Mouse (Mus musculus) kidney, embryonic 15.5 days (tissue): ENCODE results near the gene Gpat2. TPM values are rescaled to one million over a fixed set of nuclear protein-coding genes. Genes with fewer than 3 reads are reported as not detected.

ENCODE experiments used
- ATAC-seq: fragments of 200-750 bp; cut with Nextera tagmentation; replicated peaks from 2 replicates; pipeline ENCODE4 v1.8.0; 2017; ENCODE audit warnings: moderate TSS enrichment; ENCODE audit not compliant: low FRiP score
- H3K27ac ChIP-seq: fragments of 300-500 bp; sonication (generic); 2 replicates; pipeline ENCODE4 v1.5.1; 2015; ENCODE audit warnings: mild to moderate bottlenecking, inconsistent platforms
- H3K27me3 ChIP-seq: fragments of 300-500 bp; sonication (generic); 2 replicates; pipeline ENCODE4 v1.6.1; 2015; ENCODE audit warnings: inconsistent platforms
- H3K36me3 ChIP-seq: fragments of 300-500 bp; sonication (generic); 2 replicates; pipeline ENCODE4 v1.6.1; 2015; ENCODE audit warnings: inconsistent platforms
- H3K4me1 ChIP-seq: fragments of 300-500 bp; sonication (generic); 2 replicates; pipeline ENCODE4 v1.6.1; 2015; ENCODE audit warnings: inconsistent platforms
- H3K4me2 ChIP-seq: fragments of 300-500 bp; sonication (generic); 2 replicates; pipeline ENCODE4 v1.6.1; 2015; ENCODE audit warnings: moderate library complexity, mild to moderate bottlenecking, inconsistent platforms
- H3K4me3 ChIP-seq: fragments of 300-500 bp; sonication (generic); replicated peaks from 2 replicates; pipeline ENCODE4 v1.5.1; 2015; ENCODE audit warnings: mild to moderate bottlenecking, inconsistent platforms
- H3K9ac ChIP-seq: fragments of 300-500 bp; sonication (generic); 2 replicates; pipeline ENCODE4 v1.6.1; 2015; ENCODE audit warnings: mild to moderate bottlenecking, inconsistent platforms
- H3K9me3 ChIP-seq: fragments of 300-500 bp; sonication (generic); replicated peaks from 2 replicates; pipeline ENCODE4 v1.6.1; 2016; ENCODE audit warnings: inconsistent platforms
- WGBS: fragments of 180-500 bp; shearing (Covaris S2); methylation state at CpG from one replicate; pipeline ENCODE4 v1.1.7; 2015; ENCODE audit warnings: mixed read lengths; 5-methylcytosine and 5-hydroxymethylcytosine counted together
- polyA plus RNA-seq: library from polyadenylated mRNA; unstranded; fragments of >200 nt; fragmentation: Nextera tagmentation; extraction: Ambion mirVana; gene quantifications from 2 replicates; pipeline ENCODE4 v1.2.1, GENCODE M21; 2015

Gpat2 gene
- polyA plus RNA-seq, 1 experiment from 2014 or later, result 0.30 TPM

DNA sequence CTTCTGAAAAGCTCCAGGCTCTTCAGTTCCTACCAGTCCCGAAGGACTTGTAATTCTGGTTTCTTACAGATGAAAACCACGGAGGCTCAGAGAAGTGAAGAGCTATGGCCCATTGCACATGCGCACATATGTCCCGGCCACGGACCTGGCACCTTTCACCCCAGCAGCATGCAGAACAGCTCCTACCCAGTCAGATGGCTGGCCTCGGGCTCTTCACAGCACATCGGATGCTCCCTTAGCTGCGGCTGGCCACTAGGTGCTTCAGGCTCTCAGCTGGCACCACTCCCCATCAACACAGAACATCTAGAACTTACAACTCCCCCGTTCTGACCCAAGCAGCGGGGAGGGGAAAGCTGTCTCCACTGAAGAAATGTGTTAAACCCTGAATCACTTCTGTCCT lies 54.8 kb downstream of the Gpat2 start:
- Histone ChIP-seq H3K27me3 (peaks cover 55% of the 10 kb centered on the region), H3K4me1 (peaks cover 50% of the 10 kb centered on the region), H3K27ac (no peak overlapping the region), H3K9me3 (no peaks in the 10 kb centered on the region), H3K4me2 (no peak overlapping the region), H3K9ac (no peak overlapping the region), H3K36me3 (no peaks in the 10 kb centered on the region), H3K4me3 (no peak overlapping the region)
- WGBS, result 56% methylated on average over 10 of the region's 10 CpGs
- ATAC-seq, result no peak

DNA sequence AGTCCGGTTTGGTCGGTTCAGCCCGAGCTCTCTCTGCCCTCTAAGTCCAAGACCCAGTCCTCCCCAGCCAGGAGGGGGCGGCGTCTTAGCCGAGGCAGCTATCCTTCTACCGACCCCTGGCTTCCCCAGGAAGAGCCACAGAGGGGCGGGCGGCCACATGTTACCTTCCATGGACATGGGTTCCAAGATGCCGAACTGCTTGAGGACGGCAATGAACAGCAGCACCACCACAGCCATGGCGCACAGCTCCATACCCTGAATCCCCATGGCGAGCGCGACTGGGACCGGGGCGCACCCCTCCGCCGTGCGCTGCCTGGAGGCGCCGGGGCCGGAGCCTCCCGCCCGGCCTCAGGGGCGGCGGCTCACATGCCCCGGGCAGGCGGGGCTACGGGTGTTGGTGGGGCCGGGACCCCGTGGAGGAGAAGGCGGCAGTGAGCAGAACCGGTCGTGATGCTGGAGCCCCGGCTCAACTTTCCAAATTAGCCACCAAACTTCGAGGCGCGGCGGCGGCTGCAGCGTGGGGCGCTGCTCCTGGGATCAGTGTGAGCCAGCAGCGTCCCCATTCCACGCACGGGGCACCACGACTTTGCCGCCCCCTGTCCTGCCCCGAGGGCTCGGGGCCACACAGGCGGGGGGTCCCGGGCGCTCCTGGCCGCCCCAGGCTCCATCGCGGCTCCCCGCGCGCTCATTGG lies 57.0 kb downstream of the Gpat2 start:
- H3K27me3 ChIP-seq, result peaks cover 71% of the 10 kb centered on the region
- no peaks in the 10 kb centered on the region for H3K36me3 ChIP-seq
- peak overlapping the region; percentile 41 for H3K9ac ChIP-seq
- H3K9me3 ChIP-seq, result no peaks in the 10 kb centered on the region
- under 1% methylated on average over 59 of the region's 59 CpGs for WGBS
- H3K4me1 ChIP-seq, result peaks cover 57% of the 10 kb centered on the region
- ATAC-seq, result peak; percentile 31
- H3K4me3 ChIP-seq, result peak overlapping the region; percentile 64
- H3K27ac ChIP-seq, result peak overlapping the region; percentile 63
- peak overlapping the region; percentile 98 for H3K4me2 ChIP-seq

DNA sequence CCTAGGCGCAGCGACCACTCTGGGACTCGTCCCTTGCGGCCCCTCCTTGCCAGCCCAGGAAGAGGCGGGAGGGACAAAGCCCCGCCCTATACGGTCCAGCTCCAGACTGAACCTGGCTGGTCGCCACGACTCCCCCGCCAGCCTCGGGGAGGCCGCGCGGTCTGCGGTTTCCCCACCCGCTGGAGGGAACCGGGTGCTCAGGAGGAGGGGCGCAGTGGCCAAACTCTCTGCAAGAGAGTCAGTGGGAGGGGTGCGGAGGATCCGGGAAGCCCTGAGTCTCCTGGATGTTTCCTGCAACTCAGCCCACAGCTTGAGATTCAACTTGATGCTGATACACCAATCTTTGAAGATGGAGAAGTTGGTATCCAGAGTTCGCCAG lies 57.5 kb downstream of the Gpat2 start:
- under 1% methylated on average over 21 of the region's 21 CpGs for WGBS
- peak overlapping the region; percentile 41 for H3K9ac ChIP-seq
- peaks cover 71% of the 10 kb centered on the region for H3K27me3 ChIP-seq
- H3K4me2 ChIP-seq, result peak overlapping the region; percentile 98
- peaks cover 57% of the 10 kb centered on the region for H3K4me1 ChIP-seq
- H3K4me3 ChIP-seq, result peak overlapping the region; percentile 64
- no peaks in the 10 kb centered on the region for H3K9me3 ChIP-seq
- H3K27ac ChIP-seq, result peak overlapping the region; percentile 63
- H3K36me3 ChIP-seq, result no peaks in the 10 kb centered on the region
- ATAC-seq, result peak; percentile 91

DNA sequence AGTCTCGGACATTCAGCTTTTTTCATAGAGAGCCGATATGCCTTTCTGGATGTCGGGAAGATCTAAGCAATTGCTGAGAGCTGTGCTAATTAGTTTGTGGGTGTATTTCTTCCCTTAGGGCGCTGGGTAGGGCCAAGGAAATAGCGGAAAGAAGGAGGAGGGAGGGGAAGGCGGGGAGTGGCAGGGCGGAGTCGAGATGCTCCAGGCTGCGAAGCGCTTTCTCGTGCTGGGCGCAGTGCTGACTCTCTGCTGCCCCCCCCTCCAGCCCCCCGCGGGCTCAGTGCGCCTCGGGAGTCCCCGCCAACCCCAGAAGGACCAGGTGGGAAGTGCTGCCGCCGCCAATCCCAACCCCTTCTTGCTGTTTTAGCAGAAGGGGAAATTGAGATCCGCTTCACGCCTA lies 58.0 kb downstream of the Gpat2 start:
- peak overlapping the region; percentile 98 for H3K4me2 ChIP-seq
- H3K27ac ChIP-seq, result peak overlapping the region; percentile 63
- H3K9ac ChIP-seq, result peak overlapping the region; percentile 41; the same call in 1 of the 2 replicates
- peak; percentile 53 for ATAC-seq
- peaks cover 71% of the 10 kb centered on the region for H3K27me3 ChIP-seq
- WGBS, result 1% methylated on average over 18 of the region's 21 CpGs
- H3K9me3 ChIP-seq, result no peaks in the 10 kb centered on the region
- H3K36me3 ChIP-seq, result no peaks in the 10 kb centered on the region
- H3K4me3 ChIP-seq, result peak overlapping the region; percentile 64
- peaks cover 57% of the 10 kb centered on the region for H3K4me1 ChIP-seq

DNA sequence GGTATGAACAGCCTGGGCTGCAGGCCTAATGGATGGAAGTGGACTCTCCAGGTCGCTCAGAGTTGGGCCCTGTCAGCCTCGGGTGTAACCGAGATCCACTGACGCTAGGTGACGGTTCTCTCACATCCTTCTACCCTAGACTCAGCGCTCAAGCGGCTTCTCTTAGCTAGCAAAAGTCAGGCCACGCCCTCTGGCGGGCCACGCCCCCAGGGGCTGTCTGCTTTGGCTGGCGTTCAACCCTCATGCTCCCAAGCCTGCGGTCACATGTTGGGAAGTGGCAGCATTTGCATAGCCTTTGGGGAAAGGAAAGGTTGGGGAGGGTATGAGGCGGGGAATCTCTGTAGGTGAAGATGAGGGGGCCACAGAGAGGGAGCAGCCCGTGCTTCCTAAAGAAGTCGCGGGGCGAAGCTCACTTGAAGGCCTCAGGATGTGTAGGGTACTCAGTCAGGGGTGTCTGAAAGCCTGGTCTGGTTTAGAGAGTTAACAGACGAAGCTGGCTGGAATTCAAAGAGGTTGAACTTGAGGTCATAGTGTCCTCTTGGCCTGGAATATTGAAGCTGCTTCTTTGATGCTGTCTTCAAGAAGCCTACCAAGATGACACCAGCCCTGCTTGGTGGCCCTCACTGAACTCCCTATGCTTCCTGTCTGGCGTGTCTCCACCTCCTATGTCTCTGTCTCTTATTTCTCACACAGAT lies 59.6 kb downstream of the Gpat2 start:
- Histone ChIP-seq H3K9ac (no peak overlapping the region), H3K27ac (no peak overlapping the region), H3K27me3 (peaks cover 67% of the 10 kb centered on the region), H3K36me3 (no peaks in the 10 kb centered on the region), H3K4me1 (peaks cover 51% of the 10 kb centered on the region), H3K9me3 (no peaks in the 10 kb centered on the region), H3K4me2 (peak overlapping the region; percentile 50), H3K4me3 (peak overlapping the region; percentile 21)
- ATAC-seq, result peak; percentile 54
- 9% methylated on average over 19 of the region's 19 CpGs for WGBS

Other genes with a start within 250 kb of the Gpat2 start
- gene 1810024B03Rik, start 216.9 kb upstream of the Gpat2 start, polyA plus RNA-seq, result 2.0 and 2.7 TPM in 2 replicates
- gene Snrnp200, start 216.8 kb upstream of the Gpat2 start, polyA plus RNA-seq, result 53.7 and 64.1 TPM in 2 replicates
- 66.8 and 70.8 TPM in 2 replicates for gene Ciao1, start 177.4 kb upstream of the Gpat2 start, polyA plus RNA-seq
- gene Tmem127, start 177.3 kb upstream of the Gpat2 start, polyA plus RNA-seq, result 29.0 and 29.3 TPM in 2 replicates
- gene Stard7, start 155.0 kb upstream of the Gpat2 start, polyA plus RNA-seq, result 76.7 and 78.0 TPM in 2 replicates
- 8.8 and 9.0 TPM in 2 replicates for gene Dusp2, start 89.0 kb upstream of the Gpat2 start, polyA plus RNA-seq
- gene Astl, start 86.6 kb upstream of the Gpat2 start, polyA plus RNA-seq, result not detected in 2 replicates
- 4.4 and 5.1 TPM in 2 replicates for gene Adra2b, start 62.0 kb upstream of the Gpat2 start, polyA plus RNA-seq
- 26.7 and 34.9 TPM in 2 replicates for gene Fahd2a, start 19.4 kb downstream of the Gpat2 start, polyA plus RNA-seq
- 3.5 and 4.0 TPM in 2 replicates for gene Kcnip3, start 96.9 kb downstream of the Gpat2 start, polyA plus RNA-seq
- 2.0 and 2.2 TPM in 2 replicates for gene Prom2, start 116.3 kb downstream of the Gpat2 start, polyA plus RNA-seq
- 4.5 and 5.1 TPM in 2 replicates for gene Zfp661, start 161.9 kb downstream of the Gpat2 start, polyA plus RNA-seq
- gene Mrps5, start 162.0 kb downstream of the Gpat2 start, polyA plus RNA-seq, result 150 and 161 TPM in 2 replicates
- gene Mal, start 231.5 kb downstream of the Gpat2 start, polyA plus RNA-seq, result 38.4 and 47.3 TPM in 2 replicates